Mouse (Mus musculus): Measurements from ENCODE around the gene Trim7. TPM values are rescaled to one million over a fixed set of nuclear protein-coding genes. Genes with fewer than 3 reads are reported as not detected.
A peak's percentile ranks its signal among the peaks of the same experiment; 100 is the strongest.

Gene Trim7
- polyA plus RNA-seq, 1 experiment, result 14.4 TPM

GRCm38 (mm10) chr11:48824311-48824830 lies 1.6 kb upstream of the Trim7 start:
- TF ChIP-seq CTCF (IDR thresholded peaks at IDR 0.05; ENCODE audit: control insufficient read depth, insufficient read depth, low read length) (no peak), POLR2A (IDR thresholded peaks at IDR 0.05; ENCODE audit: borderline replicate concordance, control insufficient read depth, low read depth, low read length) (no peak)
- no peaks in the 10 kb centered on the region; the same call in 1 of the 2 replicates for H3K4me1 ChIP-seq (ENCODE audit: control insufficient read depth, insufficient read depth, low read length)
- no peak overlapping the region for H3K4me3 ChIP-seq (replicated peaks; ENCODE audit: control insufficient read depth, low read depth, low read length)
- 16% methylated on average over 22 of the region's 22 CpGs for WGBS
- H3K27ac ChIP-seq (ENCODE audit: control insufficient read depth, insufficient read depth, low read depth, low read length, poor library complexity), result no peak overlapping the region

- Histone ChIP-seq H3K4me1 (ENCODE audit: control insufficient read depth, insufficient read depth, low read length) (no peaks in the 10 kb centered on the region; the same call in 1 of the 2 replicates), H3K27ac (ENCODE audit: control insufficient read depth, insufficient read depth, low read depth, low read length, poor library complexity) (no peak overlapping the region), H3K4me3 (replicated peaks; ENCODE audit: control insufficient read depth, low read depth, low read length) (peak overlapping the region; percentile 74)
- WGBS, result 6% methylated on average over 6 of the region's 6 CpGs
- no peak for TF ChIP-seq CTCF (IDR thresholded peaks at IDR 0.05; ENCODE audit: control insufficient read depth, insufficient read depth, low read length)
- TF ChIP-seq POLR2A (IDR thresholded peaks at IDR 0.05; ENCODE audit: borderline replicate concordance, control insufficient read depth, low read depth, low read length), result no peak
Measured at GRCm38 (mm10) chr11:48826752-48827096, 784 bp downstream of the Trim7 start.

- Histone ChIP-seq H3K4me3 (replicated peaks; ENCODE audit: control insufficient read depth, low read depth, low read length) (no peak overlapping the region), H3K27ac (ENCODE audit: control insufficient read depth, insufficient read depth, low read depth, low read length, poor library complexity) (no peak overlapping the region), H3K4me1 (ENCODE audit: control insufficient read depth, insufficient read depth, low read length) (no peaks in the 10 kb centered on the region; the same call in 1 of the 2 replicates)
- no peak for TF ChIP-seq CTCF (IDR thresholded peaks at IDR 0.05; ENCODE audit: control insufficient read depth, insufficient read depth, low read length)
- no peak for TF ChIP-seq POLR2A (IDR thresholded peaks at IDR 0.05; ENCODE audit: borderline replicate concordance, control insufficient read depth, low read depth, low read length)
- 90% methylated on average over 6 of the region's 6 CpGs for WGBS
Measured at GRCm38 (mm10) chr11:48827926-48828325, 2.0 kb downstream of the Trim7 start.

- 73% methylated on average over 2 of the region's 2 CpGs for WGBS
- Histone ChIP-seq H3K4me3 (replicated peaks; ENCODE audit: control insufficient read depth, low read depth, low read length) (no peak overlapping the region), H3K4me1 (ENCODE audit: control insufficient read depth, insufficient read depth, low read length) (no peaks in the 10 kb centered on the region), H3K27ac (ENCODE audit: control insufficient read depth, insufficient read depth, low read depth, low read length, poor library complexity) (no peak overlapping the region)
- TF ChIP-seq POLR2A (IDR thresholded peaks at IDR 0.05; ENCODE audit: borderline replicate concordance, control insufficient read depth, low read depth, low read length) (no peak), CTCF (IDR thresholded peaks at IDR 0.05; ENCODE audit: control insufficient read depth, insufficient read depth, low read length) (no peak)
Measured at GRCm38 (mm10) chr11:48830279-48830678, 4.3 kb downstream of the Trim7 start.

GRCm38 (mm10) chr11:48831273-48831672 lies 5.3 kb downstream of the Trim7 start:
- TF ChIP-seq CTCF (IDR thresholded peaks at IDR 0.05; ENCODE audit: control insufficient read depth, insufficient read depth, low read length) (no peak), POLR2A (IDR thresholded peaks at IDR 0.05; ENCODE audit: borderline replicate concordance, control insufficient read depth, low read depth, low read length) (no peak)
- Histone ChIP-seq H3K4me3 (replicated peaks; ENCODE audit: control insufficient read depth, low read depth, low read length) (no peak overlapping the region), H3K27ac (ENCODE audit: control insufficient read depth, insufficient read depth, low read depth, low read length, poor library complexity) (no peak overlapping the region), H3K4me1 (ENCODE audit: control insufficient read depth, insufficient read depth, low read length) (no peaks in the 10 kb centered on the region)
- WGBS, result 85% methylated on average over 2 of the region's 2 CpGs

GRCm38 (mm10) chr11:48833078-48833730 lies 7.3 kb downstream of the Trim7 start:
- H3K4me1 ChIP-seq (ENCODE audit: control insufficient read depth, insufficient read depth, low read length), result no peaks in the 10 kb centered on the region; the same call in 1 of the 2 replicates
- WGBS, result 8% methylated on average over 9 of the region's 9 CpGs
- TF ChIP-seq POLR2A (IDR thresholded peaks at IDR 0.05; ENCODE audit: borderline replicate concordance, control insufficient read depth, low read depth, low read length), result no peak
- TF ChIP-seq CTCF (IDR thresholded peaks at IDR 0.05; ENCODE audit: control insufficient read depth, insufficient read depth, low read length), result no peak
- no peak overlapping the region for H3K27ac ChIP-seq (ENCODE audit: control insufficient read depth, insufficient read depth, low read depth, low read length, poor library complexity)
- H3K4me3 ChIP-seq (replicated peaks; ENCODE audit: control insufficient read depth, low read depth, low read length), result peak overlapping the region; percentile 67

- H3K27ac ChIP-seq (ENCODE audit: control insufficient read depth, insufficient read depth, low read depth, low read length, poor library complexity), result peak overlapping the region; percentile 54
- H3K4me3 ChIP-seq (replicated peaks; ENCODE audit: control insufficient read depth, low read depth, low read length), result peak overlapping the region; percentile 67
- H3K4me1 ChIP-seq (ENCODE audit: control insufficient read depth, insufficient read depth, low read length), result no peaks in the 10 kb centered on the region; the same call in 1 of the 2 replicates
- TF ChIP-seq CTCF (IDR thresholded peaks at IDR 0.05; ENCODE audit: control insufficient read depth, insufficient read depth, low read length) (no peak), POLR2A (IDR thresholded peaks at IDR 0.05; ENCODE audit: borderline replicate concordance, control insufficient read depth, low read depth, low read length) (no peak)
- under 1% methylated on average over 30 of the region's 30 CpGs for WGBS
Measured at GRCm38 (mm10) chr11:48833731-48834639, 8.0 kb downstream of the Trim7 start.

GRCm38 (mm10) chr11:48835923-48836322 lies 10.0 kb downstream of the Trim7 start:
- 77% methylated on average over 6 of the region's 6 CpGs for WGBS
- H3K4me3 ChIP-seq (replicated peaks; ENCODE audit: control insufficient read depth, low read depth, low read length), result no peak overlapping the region

More at GRCm38 (mm10) chr11:48835923-48836322, 10.0 kb downstream of the Trim7 start:
- H3K4me1 ChIP-seq (ENCODE audit: control insufficient read depth, insufficient read depth, low read length), result no peaks in the 10 kb centered on the region; the same call in 1 of the 2 replicates
- H3K27ac ChIP-seq (ENCODE audit: control insufficient read depth, insufficient read depth, low read depth, low read length, poor library complexity), result no peak overlapping the region
- TF ChIP-seq CTCF (IDR thresholded peaks at IDR 0.05; ENCODE audit: control insufficient read depth, insufficient read depth, low read length), result no peak
- TF ChIP-seq POLR2A (IDR thresholded peaks at IDR 0.05; ENCODE audit: borderline replicate concordance, control insufficient read depth, low read depth, low read length), result no peak

Measured in bone marrow, adult 2 months (tissue).